Mouse (Mus musculus) C2C12 (cell line): ENCODE results near the gene Rbfox2.

Source experiments
- CTCF ChIP-seq: IDR thresholded peaks from one replicate; pipeline ENCODE4 v1.5.1; 2011; ENCODE audit not compliant: control insufficient read depth, insufficient read depth, insufficient read length
- MAX ChIP-seq: IDR thresholded peaks from one replicate; pipeline ENCODE4 v1.6.1; 2011; ENCODE audit warnings: mild to moderate bottlenecking, control low read depth
- USF1 ChIP-seq: IDR thresholded peaks from one replicate; pipeline ENCODE4 v1.6.1; 2011; ENCODE audit warnings: low read depth, mild to moderate bottlenecking, control low read depth, moderate library complexity

GRCm38 (mm10) chr15:77249421-77249820, 57.4 kb downstream of the Rbfox2 start:
- TF ChIP-seq USF1 (no peak), CTCF (no peak), MAX (no peak)
